Mouse (Mus musculus): ENCODE data around the gene Ggt7.

- no peak for TF ChIP-seq CTCF (IDR thresholded peaks at IDR 0.05; ENCODE audit: control insufficient read depth, insufficient read depth, insufficient replicate concordance, low read depth, low read length)
- no peak for TF ChIP-seq POLR2A (IDR thresholded peaks at IDR 0.05; ENCODE audit: control insufficient read depth, low read depth, low read length)
Observed at GRCm38 (mm10) chr2:155562934-155563333, 44.9 kb upstream of the Ggt7 start.
